Mouse (Mus musculus): ENCODE results near the gene Gckr. TPM values are rescaled to one million over a fixed set of nuclear protein-coding genes. Genes with fewer than 3 reads are reported as not detected.
"Not testable (repeated sequence)": the region's sequence is repeated elsewhere in the genome, so short reads cannot be mapped to it uniquely, and the experiment has no call there.

Gckr gene
- polyA plus RNA-seq, 1 experiment from 2014 or later: 0.12 TPM

DNA sequence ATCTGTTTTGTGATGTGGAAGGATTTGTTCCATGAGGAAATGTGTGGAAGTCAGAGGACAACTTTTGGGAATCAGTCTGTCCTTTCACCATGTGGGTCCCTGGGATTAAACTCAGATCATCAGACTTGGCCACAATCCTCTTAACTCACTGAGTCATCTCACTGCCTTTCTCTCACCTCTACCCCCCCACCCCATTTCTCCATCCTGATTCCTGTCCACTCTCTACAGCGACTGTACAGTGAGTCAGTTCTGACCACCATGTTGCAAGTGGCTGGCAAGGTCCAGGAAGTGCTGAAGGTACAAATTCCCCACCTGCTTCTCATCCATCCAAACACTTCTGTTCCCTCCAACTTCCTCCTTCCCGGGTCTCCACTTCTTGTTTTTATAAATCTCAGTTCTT lies 1.2 kb downstream of the Gckr start:
- Histone ChIP-seq H3K4me1 (peaks cover 18% of the 10 kb centered on the region), H3K9ac (no peak overlapping the region), H3K27ac (no peak overlapping the region), H3K27me3 (no peaks in the 10 kb centered on the region), H3K36me3 (ENCODE audit: poor library complexity, severe bottlenecking) (peaks cover 3% of the 10 kb centered on the region), H3K9me3 (replicated peaks) (no peaks in the 10 kb centered on the region), H3K4me2 (no peak overlapping the region), H3K4me3 (no peak overlapping the region)
- no peak for ATAC-seq
- 71% methylated on average over 2 of the region's 2 CpGs for WGBS

- Histone ChIP-seq H3K4me3 (no peak overlapping the region), H3K4me1 (no peaks in the 10 kb centered on the region), H3K4me2 (no peak overlapping the region), H3K27me3 (no peaks in the 10 kb centered on the region), H3K9me3 (replicated peaks) (no peaks in the 10 kb centered on the region), H3K36me3 (ENCODE audit: poor library complexity, severe bottlenecking) (no peaks in the 10 kb centered on the region), H3K27ac (no peak overlapping the region), H3K9ac (no peak overlapping the region)
- 70% methylated on average over 7 of the region's 8 CpGs for WGBS
- ATAC-seq: no peak
Observed at GRCm38 (mm10) chr5:31301866-31302265, 4.6 kb downstream of the Gckr start.

- ATAC-seq: no peak
- Histone ChIP-seq H3K4me2 (no peak overlapping the region), H3K9me3 (replicated peaks) (no peaks in the 10 kb centered on the region), H3K4me1 (no peaks in the 10 kb centered on the region), H3K27me3 (no peaks in the 10 kb centered on the region), H3K36me3 (ENCODE audit: poor library complexity, severe bottlenecking) (no peaks in the 10 kb centered on the region), H3K9ac (no peak overlapping the region), H3K4me3 (no peak overlapping the region), H3K27ac (no peak overlapping the region)
- WGBS: 89% methylated on average over 6 of the region's 6 CpGs
Observed at GRCm38 (mm10) chr5:31303093-31303492, 5.8 kb downstream of the Gckr start.

- no peak for ATAC-seq
Observed at GRCm38 (mm10) chr5:31312806-31313205, 15.6 kb downstream of the Gckr start.

GRCm38 (mm10) chr5:31322776-31323175 lies 25.5 kb downstream of the Gckr start:
- no peak for ATAC-seq
- no peak overlapping the region for H3K27ac ChIP-seq
- H3K36me3 ChIP-seq (ENCODE audit: poor library complexity, severe bottlenecking): no peaks in the 10 kb centered on the region
- 88% methylated on average over 3 of the region's 3 CpGs for WGBS
- H3K9ac ChIP-seq: no peak overlapping the region
- H3K27me3 ChIP-seq: no peaks in the 10 kb centered on the region
- H3K4me2 ChIP-seq: no peak overlapping the region
- no peak overlapping the region for H3K4me3 ChIP-seq
- no peaks in the 10 kb centered on the region for H3K9me3 ChIP-seq (replicated peaks)
- no peaks in the 10 kb centered on the region for H3K4me1 ChIP-seq

More at GRCm38 (mm10) chr5:31312806-31313205, 15.6 kb downstream of the Gckr start:
- H3K27me3 ChIP-seq: no peaks in the 10 kb centered on the region
- H3K9me3 ChIP-seq (replicated peaks): no peaks in the 10 kb centered on the region
- WGBS: 90% methylated on average over 8 of the region's 8 CpGs
- no peaks in the 10 kb centered on the region for H3K36me3 ChIP-seq (ENCODE audit: poor library complexity, severe bottlenecking)
- H3K9ac ChIP-seq: no peak overlapping the region
- H3K4me2 ChIP-seq: no peak overlapping the region
- no peak overlapping the region for H3K4me3 ChIP-seq
- no peaks in the 10 kb centered on the region for H3K4me1 ChIP-seq
- no peak overlapping the region for H3K27ac ChIP-seq

GRCm38 (mm10) chr5:31324085-31324484 lies 26.8 kb downstream of the Gckr start:
- Histone ChIP-seq H3K27me3 (no peaks in the 10 kb centered on the region), H3K4me1 (no peaks in the 10 kb centered on the region), H3K4me3 (no peak overlapping the region), H3K27ac (no peak overlapping the region), H3K9me3 (replicated peaks) (no peaks in the 10 kb centered on the region), H3K36me3 (ENCODE audit: poor library complexity, severe bottlenecking) (no peaks in the 10 kb centered on the region), H3K4me2 (no peak overlapping the region), H3K9ac (no peak overlapping the region)
- ATAC-seq: no peak
- 79% methylated on average over 3 of the region's 3 CpGs for WGBS

DNA sequence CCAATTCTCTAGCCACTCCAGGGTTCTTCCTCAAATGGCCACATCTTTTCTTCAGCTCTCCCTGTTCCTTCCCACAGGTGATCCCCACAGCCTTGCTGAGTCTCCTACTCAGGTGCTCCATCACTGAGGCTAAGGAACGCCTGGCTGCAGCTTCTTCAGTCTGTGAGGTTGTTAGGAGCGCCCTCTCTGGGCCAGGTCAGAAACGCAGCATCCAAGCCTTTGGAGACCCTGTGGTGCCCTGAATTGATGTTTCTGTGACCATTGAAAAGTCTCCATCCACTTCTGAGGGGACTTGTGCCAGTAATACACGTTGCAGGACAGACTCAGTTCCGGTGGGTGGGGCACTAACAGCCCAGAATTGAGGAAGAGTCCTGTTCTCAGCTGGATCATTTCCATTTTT lies 29.6 kb downstream of the Gckr start:
- no peak overlapping the region for H3K4me3 ChIP-seq
- H3K36me3 ChIP-seq (ENCODE audit: poor library complexity, severe bottlenecking): no peaks in the 10 kb centered on the region
- H3K4me1 ChIP-seq: no peaks in the 10 kb centered on the region
- H3K9me3 ChIP-seq (replicated peaks): no peaks in the 10 kb centered on the region
- ATAC-seq: no peak
- no peak overlapping the region for H3K9ac ChIP-seq
- WGBS: 15% methylated on average over 5 of the region's 5 CpGs
- no peaks in the 10 kb centered on the region for H3K27me3 ChIP-seq
- H3K4me2 ChIP-seq: no peak overlapping the region
- H3K27ac ChIP-seq: no peak overlapping the region

GRCm38 (mm10) chr5:31328255-31328654 lies 31.0 kb downstream of the Gckr start:
- WGBS: 34% methylated on average over 7 of the region's 7 CpGs
- H3K27ac ChIP-seq: no peak overlapping the region
- H3K9me3 ChIP-seq (replicated peaks): peaks cover 3% of the 10 kb centered on the region; the same call in 1 of the 2 replicates
- ATAC-seq: no peak
- H3K9ac ChIP-seq: no peak overlapping the region
- H3K4me1 ChIP-seq: no peaks in the 10 kb centered on the region
- H3K4me2 ChIP-seq: no peak overlapping the region
- no peaks in the 10 kb centered on the region for H3K27me3 ChIP-seq
- H3K36me3 ChIP-seq (ENCODE audit: poor library complexity, severe bottlenecking): no peaks in the 10 kb centered on the region
- no peak overlapping the region for H3K4me3 ChIP-seq

- not testable (repeated sequence) for H3K27ac ChIP-seq; H3K27me3 ChIP-seq; H3K4me3 ChIP-seq; H3K4me1 ChIP-seq; H3K9me3 ChIP-seq (replicated peaks); H3K9ac ChIP-seq; H3K4me2 ChIP-seq; ATAC-seq; H3K36me3 ChIP-seq (ENCODE audit: poor library complexity, severe bottlenecking)
- 80% methylated on average over 16 of the region's 16 CpGs for WGBS
Observed at GRCm38 (mm10) chr5:31357586-31357985, 60.3 kb downstream of the Gckr start.

GRCm38 (mm10) chr5:31360955-31361354 lies 63.7 kb downstream of the Gckr start:
- Histone ChIP-seq H3K27ac (no peak overlapping the region), H3K36me3 (ENCODE audit: poor library complexity, severe bottlenecking) (no peaks in the 10 kb centered on the region), H3K4me2 (no peak overlapping the region), H3K9ac (no peak overlapping the region), H3K9me3 (replicated peaks) (no peaks in the 10 kb centered on the region), H3K4me3 (no peak overlapping the region), H3K27me3 (no peaks in the 10 kb centered on the region), H3K4me1 (no peaks in the 10 kb centered on the region)
- WGBS: 79% methylated on average over 6 of the region's 6 CpGs
- no peak for ATAC-seq

Other genes starting within 250 kb of the Gckr start
- gene Atraid, start 249.1 kb upstream of the Gckr start, polyA plus RNA-seq (2015; fragmentation: Nextera tagmentation; extraction: Ambion mirVana): 124 and 130 TPM in 2 replicates
- 10.9 and 11.5 TPM in 2 replicates for gene Slc5a6, start 248.5 kb upstream of the Gckr start, polyA plus RNA-seq (2015; fragmentation: Nextera tagmentation; extraction: Ambion mirVana)
- gene Cad, start 242.7 kb upstream of the Gckr start, polyA plus RNA-seq (2015; fragmentation: Nextera tagmentation; extraction: Ambion mirVana): 24.2 and 28.6 TPM in 2 replicates
- gene Dnajc5g, start 191.2 kb upstream of the Gckr start, polyA plus RNA-seq (2015; fragmentation: Nextera tagmentation; extraction: Ambion mirVana): not detected in 2 replicates
- 1.7 and 1.8 TPM in 2 replicates for gene Slc30a3, start 189.2 kb upstream of the Gckr start, polyA plus RNA-seq (2015; fragmentation: Nextera tagmentation; extraction: Ambion mirVana)
- not detected in 2 replicates for gene Trim54, start 180.7 kb upstream of the Gckr start, polyA plus RNA-seq (2015; fragmentation: Nextera tagmentation; extraction: Ambion mirVana)
- gene Ucn, start 158.6 kb upstream of the Gckr start, polyA plus RNA-seq (2015; fragmentation: Nextera tagmentation; extraction: Ambion mirVana): not detected in 2 replicates
- gene Mpv17, start 143.2 kb upstream of the Gckr start, polyA plus RNA-seq (2015; fragmentation: Nextera tagmentation; extraction: Ambion mirVana): 56.7 and 57.1 TPM in 2 replicates
- 1.5 and 1.9 TPM in 2 replicates for gene Gm29609, start 117.5 kb upstream of the Gckr start, polyA plus RNA-seq (2015; fragmentation: Nextera tagmentation; extraction: Ambion mirVana)
- gene Gtf3c2, start 117.3 kb upstream of the Gckr start, polyA plus RNA-seq (2015; fragmentation: Nextera tagmentation; extraction: Ambion mirVana): 76.5 and 86.9 TPM in 2 replicates
- 139 and 145 TPM in 2 replicates for gene Snx17, start 104.2 kb upstream of the Gckr start, polyA plus RNA-seq (2015; fragmentation: Nextera tagmentation; extraction: Ambion mirVana)
- gene Eif2b4, start 104.0 kb upstream of the Gckr start, polyA plus RNA-seq (2015; fragmentation: Nextera tagmentation; extraction: Ambion mirVana): 75.8 and 77.9 TPM in 2 replicates
- gene Zfp513, start 95.1 kb upstream of the Gckr start, polyA plus RNA-seq (2015; fragmentation: Nextera tagmentation; extraction: Ambion mirVana): 13.3 and 13.4 TPM in 2 replicates
- 164 and 176 TPM in 2 replicates for gene Ppm1g, start 76.8 kb upstream of the Gckr start, polyA plus RNA-seq (2015; fragmentation: Nextera tagmentation; extraction: Ambion mirVana)
- gene Nrbp1, start 56.6 kb upstream of the Gckr start, polyA plus RNA-seq (2015; fragmentation: Nextera tagmentation; extraction: Ambion mirVana): 137 and 145 TPM in 2 replicates
- 0.44 TPM in 1 of 2 replicates, not detected in the other for gene Gm9970, start 56.2 kb upstream of the Gckr start, polyA plus RNA-seq (2015; fragmentation: Nextera tagmentation; extraction: Ambion mirVana)
- gene Krtcap3, start 45.8 kb upstream of the Gckr start, polyA plus RNA-seq (2015; fragmentation: Nextera tagmentation; extraction: Ambion mirVana): 2.3 and 3.6 TPM in 2 replicates
- gene Ift172, start 6.3 kb upstream of the Gckr start, polyA plus RNA-seq (2015; fragmentation: Nextera tagmentation; extraction: Ambion mirVana): 29.6 and 38.5 TPM in 2 replicates
- gene Fndc4, start 1.4 kb upstream of the Gckr start, polyA plus RNA-seq (2015; fragmentation: Nextera tagmentation; extraction: Ambion mirVana): 62.1 and 66.7 TPM in 2 replicates
- 94.8 and 106 TPM in 2 replicates for gene Zfp512, start 155.0 kb downstream of the Gckr start, polyA plus RNA-seq (2015; fragmentation: Nextera tagmentation; extraction: Ambion mirVana)
- gene 4930548H24Rik, start 188.3 kb downstream of the Gckr start, polyA plus RNA-seq (2015; fragmentation: Nextera tagmentation; extraction: Ambion mirVana): 0.14 and 0.18 TPM in 2 replicates
- 75.4 and 89.8 TPM in 2 replicates for gene Gpn1, start 197.3 kb downstream of the Gckr start, polyA plus RNA-seq (2015; fragmentation: Nextera tagmentation; extraction: Ambion mirVana)
- gene Slc4a1ap, start 229.6 kb downstream of the Gckr start, polyA plus RNA-seq (2015; fragmentation: Nextera tagmentation; extraction: Ambion mirVana): 33.8 and 34.4 TPM in 2 replicates
- 28.2 and 32.4 TPM in 2 replicates for gene Supt7l, start 230.4 kb downstream of the Gckr start, polyA plus RNA-seq (2015; fragmentation: Nextera tagmentation; extraction: Ambion mirVana)

Measured in forebrain, embryonic 13.5 days (tissue).